Mouse (Mus musculus): ENCODE results near the gene Ralgapa2. TPM values are rescaled to one million over a fixed set of nuclear protein-coding genes. Genes with fewer than 3 reads are reported as not detected.

Ralgapa2 gene
- polyA plus RNA-seq, 1 experiment from 2014 or later, result 11.5 TPM

DNA sequence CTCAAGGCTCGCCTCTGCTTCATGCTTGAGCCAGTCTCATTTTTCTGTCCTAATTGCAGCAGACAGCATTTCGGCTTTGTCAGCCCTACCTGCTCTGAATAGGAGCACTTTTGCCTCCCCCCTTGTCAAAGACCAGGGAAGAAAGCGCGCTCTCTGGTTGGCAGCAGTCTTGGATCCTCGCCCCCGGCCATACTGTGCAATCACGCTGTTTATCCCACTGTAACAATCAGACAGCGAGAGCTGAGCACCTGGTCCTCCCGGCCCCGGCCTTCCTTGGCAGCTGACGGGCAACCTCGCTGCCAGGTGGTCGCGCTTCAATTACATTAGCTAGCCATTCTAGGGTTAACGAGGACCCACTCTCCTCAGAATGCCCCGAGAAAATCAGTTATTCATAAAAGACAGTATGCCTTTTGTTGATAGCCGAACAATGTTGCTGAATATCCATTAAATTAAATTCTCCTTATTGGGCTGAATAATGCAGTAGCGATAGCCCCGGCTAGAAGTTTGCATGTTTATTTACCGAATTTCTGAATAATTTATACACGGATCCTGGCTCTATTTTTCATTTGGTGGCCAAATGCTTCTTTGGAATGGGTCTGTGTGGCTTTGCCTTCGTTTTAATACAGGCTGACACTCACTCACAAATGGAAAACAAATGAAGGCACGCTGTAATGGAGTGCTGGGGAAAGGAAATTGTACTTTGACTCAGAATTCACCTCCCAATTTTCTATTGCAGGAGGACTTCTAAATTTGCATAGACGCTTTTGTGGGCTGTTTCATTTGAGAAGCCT is 232.5 kb downstream of the Ralgapa2 start:
- Histone ChIP-seq H3K27me3 (ENCODE audit: insufficient read depth, poor library complexity, severe bottlenecking) (no peaks in the 10 kb centered on the region), H3K27ac (no peak overlapping the region), H3K4me3 (no peak overlapping the region), H3K9me3 (no peaks in the 10 kb centered on the region), H3K36me3 (no peaks in the 10 kb centered on the region), H3K4me1 (peaks cover 5% of the 10 kb centered on the region)
- peak; percentile 76 for DNase-seq (ENCODE audit: low spot score)
- WGBS, result 79% methylated on average over 24 of the region's 24 CpGs

DNA sequence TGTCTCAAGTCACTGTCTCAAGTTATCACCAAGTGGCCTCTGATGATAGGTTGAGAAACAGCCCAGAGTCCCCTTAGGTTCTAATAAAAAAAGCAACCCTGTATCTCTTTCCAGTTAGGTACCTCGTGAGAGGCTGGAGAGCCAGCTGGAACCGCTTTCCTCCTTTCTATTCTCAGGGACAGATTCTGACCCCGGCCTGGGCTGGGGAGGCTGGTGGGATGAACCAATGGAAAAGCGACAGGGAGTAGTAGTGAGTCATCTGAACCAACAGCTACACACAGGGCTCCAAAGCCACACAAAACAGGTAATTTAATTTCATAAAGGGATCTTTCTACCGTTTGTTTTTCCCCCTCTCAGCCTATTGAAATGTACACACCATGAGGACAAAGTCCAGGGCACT is 233.8 kb downstream of the Ralgapa2 start:
- no peaks in the 10 kb centered on the region for H3K36me3 ChIP-seq
- H3K27ac ChIP-seq, result no peak overlapping the region
- H3K4me3 ChIP-seq, result no peak overlapping the region
- no peaks in the 10 kb centered on the region for H3K27me3 ChIP-seq (ENCODE audit: insufficient read depth, poor library complexity, severe bottlenecking)
- no peak for DNase-seq (ENCODE audit: low spot score)
- no peaks in the 10 kb centered on the region for H3K9me3 ChIP-seq
- 61% methylated on average over 5 of the region's 5 CpGs for WGBS
- H3K4me1 ChIP-seq, result peaks cover 5% of the 10 kb centered on the region

GRCm38 (mm10) chr2:146266539-146266938 is 245.6 kb downstream of the Ralgapa2 start:
- H3K9me3 ChIP-seq, result no peaks in the 10 kb centered on the region
- DNase-seq (ENCODE audit: low spot score), result no peak
- H3K36me3 ChIP-seq, result no peaks in the 10 kb centered on the region
- 87% methylated on average over 3 of the region's 3 CpGs for WGBS
- H3K27me3 ChIP-seq (ENCODE audit: insufficient read depth, poor library complexity, severe bottlenecking), result no peaks in the 10 kb centered on the region
- H3K4me3 ChIP-seq, result no peak overlapping the region
- H3K27ac ChIP-seq, result no peak overlapping the region
- peaks cover 4% of the 10 kb centered on the region; the same call in 1 of the 2 replicates for H3K4me1 ChIP-seq

GRCm38 (mm10) chr2:146265045-146265444 is 247.1 kb downstream of the Ralgapa2 start:
- peaks cover 4% of the 10 kb centered on the region; the same call in 1 of the 2 replicates for H3K4me1 ChIP-seq
- no peaks in the 10 kb centered on the region for H3K27me3 ChIP-seq (ENCODE audit: insufficient read depth, poor library complexity, severe bottlenecking)
- H3K36me3 ChIP-seq, result no peaks in the 10 kb centered on the region
- no peak overlapping the region for H3K4me3 ChIP-seq
- WGBS, result 73% methylated on average over 4 of the region's 4 CpGs
- H3K9me3 ChIP-seq, result no peaks in the 10 kb centered on the region
- DNase-seq (ENCODE audit: low spot score), result no peak
- no peak overlapping the region for H3K27ac ChIP-seq

GRCm38 (mm10) chr2:146262966-146263365 is 249.2 kb downstream of the Ralgapa2 start:
- no peak for DNase-seq (ENCODE audit: low spot score)
- Histone ChIP-seq H3K27me3 (ENCODE audit: insufficient read depth, poor library complexity, severe bottlenecking) (no peaks in the 10 kb centered on the region), H3K9me3 (no peaks in the 10 kb centered on the region), H3K27ac (no peak overlapping the region), H3K36me3 (no peaks in the 10 kb centered on the region), H3K4me3 (no peak overlapping the region), H3K4me1 (peaks cover 17% of the 10 kb centered on the region; the same call in 1 of the 2 replicates)

DNA sequence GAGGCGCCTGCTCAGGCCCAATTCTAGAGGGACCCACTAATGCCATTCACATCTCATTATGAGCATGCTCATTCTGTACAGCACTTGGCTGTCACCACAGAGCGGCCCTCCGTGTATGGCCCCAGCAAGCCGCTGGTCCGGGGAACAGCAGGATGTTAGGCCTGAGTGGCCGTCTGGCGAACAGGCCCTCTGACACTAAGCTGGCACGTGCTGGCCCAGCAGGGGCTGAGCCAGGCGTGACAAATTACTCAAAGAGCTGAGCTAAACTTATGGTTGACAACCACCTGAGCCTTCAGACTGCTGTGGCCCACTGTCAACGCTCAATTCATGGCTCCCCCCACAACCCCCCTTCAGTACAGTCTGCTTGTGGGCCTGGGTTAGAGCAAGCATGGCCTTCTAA is 249.9 kb downstream of the Ralgapa2 start:
- Histone ChIP-seq H3K4me1 (peaks cover 24% of the 10 kb centered on the region), H3K27ac (no peak overlapping the region), H3K36me3 (no peaks in the 10 kb centered on the region), H3K9me3 (no peaks in the 10 kb centered on the region), H3K4me3 (no peak overlapping the region), H3K27me3 (ENCODE audit: insufficient read depth, poor library complexity, severe bottlenecking) (no peaks in the 10 kb centered on the region)
- DNase-seq (ENCODE audit: low spot score), result no peak
- 34% methylated on average over 10 of the region's 10 CpGs for WGBS

DNA sequence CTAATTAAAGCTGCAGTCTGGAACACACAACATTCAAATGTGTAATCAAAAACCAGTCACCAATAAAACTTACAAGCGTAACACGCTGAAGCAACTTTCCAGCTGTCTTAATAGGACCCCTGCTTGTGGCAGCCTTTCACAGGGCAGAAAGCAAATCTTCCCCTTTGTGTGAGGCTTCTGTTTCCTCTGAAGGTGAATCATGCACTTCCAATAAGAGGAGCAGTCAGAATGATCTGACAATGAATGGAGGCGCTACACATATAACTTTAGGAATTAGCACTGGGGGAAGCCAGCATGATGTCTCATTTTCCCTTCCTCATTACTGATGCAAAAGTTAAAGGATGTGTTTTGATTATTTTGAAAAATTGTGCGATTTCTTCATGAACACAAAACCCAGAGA is 251.0 kb downstream of the Ralgapa2 start:
- Histone ChIP-seq H3K27ac (no peak overlapping the region), H3K36me3 (no peaks in the 10 kb centered on the region), H3K4me3 (no peak overlapping the region), H3K27me3 (ENCODE audit: insufficient read depth, poor library complexity, severe bottlenecking) (no peaks in the 10 kb centered on the region), H3K4me1 (peaks cover 27% of the 10 kb centered on the region), H3K9me3 (no peaks in the 10 kb centered on the region)
- 86% methylated on average over 4 of the region's 4 CpGs for WGBS
- DNase-seq (ENCODE audit: low spot score), result no peak

DNA sequence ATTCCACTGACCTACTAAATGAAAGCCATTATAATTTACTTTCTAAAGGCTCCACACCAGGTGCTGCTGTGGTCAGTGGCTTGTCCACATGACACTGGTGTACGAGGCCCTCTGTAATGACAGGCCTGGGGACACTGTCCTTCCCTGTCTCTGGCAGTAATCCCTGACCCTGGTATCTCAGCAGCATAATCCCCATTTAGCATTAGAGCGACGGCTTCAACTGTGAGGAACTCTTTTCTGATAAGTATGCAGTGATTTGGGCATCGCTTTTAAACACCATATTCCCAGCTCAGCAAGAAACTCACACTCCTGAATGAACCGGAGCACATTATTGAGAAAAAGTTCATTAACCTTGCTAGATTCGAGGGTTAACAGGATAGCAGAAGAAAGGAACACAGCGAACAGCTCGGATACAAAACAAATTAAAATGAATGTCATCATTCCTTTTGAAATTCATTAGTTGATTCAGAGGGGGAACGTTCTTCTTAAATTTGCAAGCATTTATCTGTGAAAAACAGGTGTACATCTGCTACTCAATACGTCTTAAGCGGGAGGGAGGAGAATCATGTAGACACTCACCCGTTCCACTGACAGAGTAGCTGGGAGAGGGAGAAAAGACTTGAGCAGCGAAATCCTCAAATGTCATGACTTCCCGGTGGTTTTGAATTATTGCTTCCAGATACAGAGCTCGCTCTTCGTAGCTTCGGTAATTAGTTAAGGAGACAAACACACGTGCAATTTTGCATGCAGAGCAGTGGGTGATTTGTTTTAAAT is 252.2 kb downstream of the Ralgapa2 start:
- no peaks in the 10 kb centered on the region for H3K9me3 ChIP-seq
- H3K36me3 ChIP-seq, result no peaks in the 10 kb centered on the region
- H3K27me3 ChIP-seq (ENCODE audit: insufficient read depth, poor library complexity, severe bottlenecking), result no peaks in the 10 kb centered on the region
- H3K4me1 ChIP-seq, result peaks cover 27% of the 10 kb centered on the region
- no peak overlapping the region for H3K27ac ChIP-seq
- WGBS, result 46% methylated on average over 18 of the region's 18 CpGs
- H3K4me3 ChIP-seq, result no peak overlapping the region
- DNase-seq (ENCODE audit: low spot score), result no peak

DNA sequence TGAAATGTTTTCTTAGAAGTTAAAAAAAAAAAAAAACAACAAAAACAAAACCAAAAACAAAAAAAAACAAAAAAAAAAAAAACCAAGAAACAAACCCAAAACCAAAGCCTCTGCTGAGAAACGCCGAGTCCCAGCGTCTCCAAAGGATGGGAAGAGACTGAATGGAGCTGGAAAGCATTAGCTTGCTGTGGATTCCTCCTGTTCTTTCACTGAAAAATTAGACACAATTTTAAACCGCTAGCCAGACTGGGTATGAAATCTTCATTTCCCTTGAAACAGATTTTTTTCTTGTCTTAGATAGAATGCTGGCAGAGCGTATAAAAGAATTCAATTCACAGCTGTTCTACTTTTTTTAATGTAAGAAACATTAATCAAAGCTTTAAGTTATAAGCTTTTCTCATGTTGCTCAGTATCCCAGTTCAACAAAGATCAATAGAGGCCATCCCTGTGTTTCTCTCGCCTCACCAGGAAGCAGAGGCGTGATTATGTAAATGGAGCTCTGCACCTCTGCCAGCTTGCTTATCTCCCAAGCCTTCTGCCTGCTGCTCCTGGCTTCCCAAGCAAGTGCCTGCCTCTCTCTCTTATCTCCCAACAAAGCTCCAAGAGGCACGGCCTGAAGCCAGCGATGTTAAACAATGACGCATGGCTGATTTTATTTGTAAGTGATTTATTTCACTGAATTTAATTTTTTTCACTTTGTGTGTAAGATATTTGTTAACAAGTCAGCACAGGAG is 253.2 kb downstream of the Ralgapa2 start:
- Histone ChIP-seq H3K27me3 (ENCODE audit: insufficient read depth, poor library complexity, severe bottlenecking) (no peaks in the 10 kb centered on the region), H3K4me1 (peaks cover 27% of the 10 kb centered on the region), H3K36me3 (no peaks in the 10 kb centered on the region), H3K27ac (no peak overlapping the region), H3K9me3 (no peaks in the 10 kb centered on the region), H3K4me3 (no peak overlapping the region)
- no peak for DNase-seq (ENCODE audit: low spot score)
- WGBS, result 12% methylated on average over 10 of the region's 10 CpGs

DNA sequence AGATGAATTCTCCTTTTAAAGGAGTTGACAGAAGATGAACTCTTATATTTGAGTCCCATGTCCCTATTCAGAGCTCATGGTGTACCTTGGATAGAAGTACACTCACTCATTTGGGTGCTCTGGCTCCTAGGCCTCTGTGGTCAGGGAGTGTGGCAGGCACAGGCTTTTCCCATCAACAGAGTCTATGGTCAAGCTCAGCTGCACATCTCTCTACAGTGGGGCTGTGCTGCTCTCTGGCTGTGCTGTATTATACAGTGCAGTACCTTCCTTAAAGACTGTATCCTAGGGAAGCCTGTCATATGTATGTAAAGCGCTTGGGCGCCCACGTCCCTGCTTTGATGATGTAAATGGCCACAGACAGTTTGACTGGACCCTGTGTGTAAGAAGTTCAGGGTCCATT is 254.5 kb downstream of the Ralgapa2 start:
- no peaks in the 10 kb centered on the region for H3K9me3 ChIP-seq
- peaks cover 27% of the 10 kb centered on the region for H3K4me1 ChIP-seq
- no peaks in the 10 kb centered on the region for H3K27me3 ChIP-seq (ENCODE audit: insufficient read depth, poor library complexity, severe bottlenecking)
- no peaks in the 10 kb centered on the region for H3K36me3 ChIP-seq
- WGBS, result 79% methylated on average over 3 of the region's 3 CpGs
- no peak for DNase-seq (ENCODE audit: low spot score)
- H3K4me3 ChIP-seq, result no peak overlapping the region
- H3K27ac ChIP-seq, result no peak overlapping the region

GRCm38 (mm10) chr2:146257037-146257436 is 255.1 kb downstream of the Ralgapa2 start:
- DNase-seq (ENCODE audit: low spot score), result no peak
- 47% methylated on average over 3 of the region's 3 CpGs for WGBS
- Histone ChIP-seq H3K4me1 (peaks cover 24% of the 10 kb centered on the region), H3K9me3 (no peaks in the 10 kb centered on the region), H3K4me3 (no peak overlapping the region), H3K27ac (no peak overlapping the region), H3K36me3 (no peaks in the 10 kb centered on the region), H3K27me3 (ENCODE audit: insufficient read depth, poor library complexity, severe bottlenecking) (no peaks in the 10 kb centered on the region)

GRCm38 (mm10) chr2:146256321-146256875 is 255.7 kb downstream of the Ralgapa2 start:
- H3K4me1 ChIP-seq, result peaks cover 23% of the 10 kb centered on the region
- H3K9me3 ChIP-seq, result no peaks in the 10 kb centered on the region
- no peak overlapping the region for H3K27ac ChIP-seq
- no peaks in the 10 kb centered on the region for H3K36me3 ChIP-seq
- no peaks in the 10 kb centered on the region for H3K27me3 ChIP-seq (ENCODE audit: insufficient read depth, poor library complexity, severe bottlenecking)
- H3K4me3 ChIP-seq, result no peak overlapping the region
- DNase-seq (ENCODE audit: low spot score), result no peak
- 59% methylated on average over 3 of the region's 3 CpGs for WGBS

DNA sequence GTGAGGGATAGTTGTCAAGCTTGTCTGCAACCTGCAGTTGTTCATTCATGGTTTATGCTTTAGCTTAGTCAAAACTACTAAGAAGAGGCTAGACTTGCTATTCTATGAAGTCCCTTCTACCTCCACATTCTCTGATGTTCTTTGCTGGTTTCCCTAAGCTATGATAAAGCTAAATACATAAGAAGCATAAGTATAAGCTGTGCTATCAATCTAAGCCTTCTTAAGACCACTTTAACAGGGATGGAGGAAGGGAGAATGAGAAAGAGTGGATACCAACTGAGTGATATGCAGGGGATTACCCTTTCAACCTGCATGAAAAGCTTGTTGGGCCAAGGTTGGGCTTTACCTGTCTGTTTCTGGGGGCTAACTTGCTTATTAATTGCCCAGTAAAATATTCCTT is 256.5 kb downstream of the Ralgapa2 start:
- H3K27me3 ChIP-seq (ENCODE audit: insufficient read depth, poor library complexity, severe bottlenecking), result no peaks in the 10 kb centered on the region
- no peak overlapping the region for H3K4me3 ChIP-seq
- peaks cover 23% of the 10 kb centered on the region for H3K4me1 ChIP-seq
- no peaks in the 10 kb centered on the region for H3K36me3 ChIP-seq
- no peaks in the 10 kb centered on the region for H3K9me3 ChIP-seq
- H3K27ac ChIP-seq, result no peak overlapping the region
- no peak for DNase-seq (ENCODE audit: low spot score)

Data from heart, embryonic 10.5 days (tissue).